Mouse (Mus musculus) MEL (cell line): ENCODE data around the gene Stab2. TPM values are rescaled to one million over a fixed set of nuclear protein-coding genes. Genes with fewer than 3 reads are reported as not detected.

Experiments used
- DNase-seq: peaks from one replicate; pipeline ENCODE4 v3.0.0; 2011; ENCODE audit warnings: low read depth, low spot score
- H3K27ac ChIP-seq: 2 replicates; pipeline ENCODE4 v1.5.1; 2012; ENCODE audit warnings: low read depth, mild to moderate bottlenecking, control low read depth, low read length, moderate library complexity; ENCODE audit not compliant: control insufficient read depth
- H3K27me3 ChIP-seq, 2 experiments: fragments of 150-350 bp in 1 of 2; sonication (generic) in 1 of 2; 2 replicates each; pipeline ENCODE4 v1.6.1; 2012; ENCODE audit warnings: low read length in 2 of 2, mild to moderate bottlenecking in 2 of 2, improper control_type of control experiment in 1 of 2, moderate library complexity in 1 of 2; ENCODE audit not compliant: insufficient read depth in 2 of 2, control insufficient read depth in 1 of 2
- H3K36me3 ChIP-seq, 2 experiments: 2 replicates each; pipeline ENCODE4 v1.6.1; 2012 to 2014; ENCODE audit warnings: low read length in 2 of 2, improper control_type of control experiment in 1 of 2, inconsistent platforms in 1 of 2, mild to moderate bottlenecking in 1 of 2; ENCODE audit not compliant: insufficient read depth in 2 of 2, control insufficient read depth in 1 of 2
- H3K4me1 ChIP-seq, 2 experiments: fragments of 150-350 bp in 1 of 2; sonication (generic) in 1 of 2; 2 replicates each; pipeline ENCODE4 v1.6.1; 2012; ENCODE audit warnings: low read length in 2 of 2, improper control_type of control experiment in 1 of 2, mild to moderate bottlenecking in 1 of 2; ENCODE audit not compliant: insufficient read depth in 2 of 2, control insufficient read depth in 1 of 2
- H3K4me3 ChIP-seq, 2 experiments: fragments of 150-350 bp in 1 of 2; sonication (generic) in 1 of 2; 2 replicates each; pipeline ENCODE4 v1.5.1; 2012; ENCODE audit warnings: low read depth in 2 of 2, low read length in 2 of 2, mild to moderate bottlenecking in 2 of 2, moderate library complexity in 2 of 2, control low read depth in 1 of 2, improper control_type of control experiment in 1 of 2; ENCODE audit not compliant: control insufficient read depth in 1 of 2, insufficient read depth in 1 of 2
- H3K79me2 ChIP-seq: 2 replicates; pipeline ENCODE4 v1.6.1; 2012; ENCODE audit warnings: mild to moderate bottlenecking, low read length, moderate library complexity; ENCODE audit not compliant: control insufficient read depth, poor library complexity, insufficient read depth
- H3K9ac ChIP-seq: 2 replicates; pipeline ENCODE4 v1.6.1; 2012; ENCODE audit warnings: low read depth, mild to moderate bottlenecking, control low read depth, low read length, moderate library complexity; ENCODE audit not compliant: control insufficient read depth, poor library complexity, severe bottlenecking
- H3K9me3 ChIP-seq: fragments of 150-350 bp; sonication (generic); replicated peaks from 2 replicates; pipeline ENCODE4 v1.6.1; 2012; ENCODE audit warnings: mild to moderate bottlenecking, low read length, improper control_type of control experiment, moderate library complexity; ENCODE audit not compliant: insufficient read depth
- BHLHE40 ChIP-seq: IDR thresholded peaks from 2 replicates; pipeline ENCODE4 v1.6.1; 2012; ENCODE audit warnings: low read depth, mild to moderate bottlenecking, inconsistent platforms, low read length, improper control_type of control experiment, borderline replicate concordance
- CHD2 ChIP-seq: IDR thresholded peaks from 2 replicates; pipeline ENCODE4 v1.6.1; 2011; ENCODE audit warnings: low read length, improper control_type of control experiment
- CTCF ChIP-seq, 3 experiments: IDR thresholded peaks in 2 of 3; conservative IDR thresholded peaks in 1 of 3; 2 replicates each; pipeline ENCODE4 v1.5.1; 2011 to 2012; ENCODE audit warnings: low read length in 3 of 3, low read depth in 2 of 3, mild to moderate bottlenecking in 2 of 3, improper control_type of control experiment in 1 of 3, inconsistent platforms in 1 of 3, mixed read lengths in 1 of 3, moderate library complexity in 1 of 3; ENCODE audit not compliant: control insufficient read depth in 1 of 3, insufficient read depth in 1 of 3, poor library complexity in 1 of 3, severe bottlenecking in 1 of 3
- ELF1 ChIP-seq: IDR thresholded peaks from 2 replicates; pipeline ENCODE4 v1.6.1; 2014; ENCODE audit warnings: low read depth, mild to moderate bottlenecking, inconsistent platforms, low read length, improper control_type of control experiment, moderate library complexity
- EP300 ChIP-seq, 2 experiments: IDR thresholded peaks; 2 replicates each; pipeline ENCODE4 v1.6.1; 2011; ENCODE audit warnings: improper control_type of control experiment in 2 of 2, low read length in 2 of 2, low read depth in 1 of 2, mild to moderate bottlenecking in 1 of 2
- ETS1 ChIP-seq: IDR thresholded peaks from 2 replicates; pipeline ENCODE4 v1.6.1; 2012; ENCODE audit warnings: low read depth, mild to moderate bottlenecking, inconsistent platforms, low read length, improper control_type of control experiment, moderate library complexity
- GABPA ChIP-seq: IDR thresholded peaks from 2 replicates; pipeline ENCODE4 v1.6.1; 2012; ENCODE audit warnings: low read depth, mild to moderate bottlenecking, inconsistent platforms, low read length, improper control_type of control experiment, moderate library complexity
- HCFC1 ChIP-seq: IDR thresholded peaks from 2 replicates; pipeline ENCODE4 v1.6.1; 2012; ENCODE audit warnings: low read depth, mild to moderate bottlenecking, inconsistent platforms, low read length, improper control_type of control experiment, moderate library complexity
- MAX ChIP-seq: IDR thresholded peaks from 2 replicates; pipeline ENCODE4 v1.6.1; 2011; ENCODE audit warnings: low read length, improper control_type of control experiment
- MAZ ChIP-seq: IDR thresholded peaks from 2 replicates; pipeline ENCODE4 v1.6.1; 2012; ENCODE audit warnings: low read depth, mild to moderate bottlenecking, inconsistent platforms, low read length, improper control_type of control experiment
- MXI1 ChIP-seq: IDR thresholded peaks from 2 replicates; pipeline ENCODE4 v1.6.1; 2011; ENCODE audit warnings: mild to moderate bottlenecking, low read depth, low read length, improper control_type of control experiment
- NELFE ChIP-seq: IDR thresholded peaks from 2 replicates; pipeline ENCODE4 v1.6.1; 2011; ENCODE audit warnings: low read depth, low read length, improper control_type of control experiment
- RAD21 ChIP-seq: IDR thresholded peaks from 2 replicates; pipeline ENCODE4 v1.6.1; 2011; ENCODE audit warnings: mild to moderate bottlenecking, low read depth, low read length, improper control_type of control experiment
- SMC3 ChIP-seq: IDR thresholded peaks from 2 replicates; pipeline ENCODE4 v1.6.1; 2011; ENCODE audit warnings: low read depth, low read length, improper control_type of control experiment
- TAL1 ChIP-seq: IDR thresholded peaks from 2 replicates; pipeline ENCODE4 v1.6.1; 2012; ENCODE audit warnings: mild to moderate bottlenecking, inconsistent platforms, low read length, moderate library complexity, mixed read lengths
- UBTF ChIP-seq: IDR thresholded peaks from 2 replicates; pipeline ENCODE4 v1.6.1; 2012; ENCODE audit warnings: low read depth, mild to moderate bottlenecking, inconsistent platforms, low read length, improper control_type of control experiment, moderate library complexity, borderline replicate concordance; ENCODE audit not compliant: insufficient read depth
- USF1 ChIP-seq: IDR thresholded peaks from 2 replicates; pipeline ENCODE4 v1.6.1; 2014; ENCODE audit warnings: low read depth, mild to moderate bottlenecking, inconsistent platforms, low read length, improper control_type of control experiment, moderate library complexity
- ZC3H11A ChIP-seq: IDR thresholded peaks from 2 replicates; pipeline ENCODE4 v1.6.1; 2012; ENCODE audit warnings: low read depth, mild to moderate bottlenecking, inconsistent platforms, low read length, improper control_type of control experiment
- ZMIZ1 ChIP-seq: IDR thresholded peaks from 2 replicates; pipeline ENCODE4 v1.6.1; 2012; ENCODE audit warnings: low read depth, mild to moderate bottlenecking, inconsistent platforms, low read length, improper control_type of control experiment, moderate library complexity
- polyA plus RNA-seq, 2 experiments: library from polyadenylated mRNA; stranded (reverse) in 1 of 2; unstranded in 1 of 2; fragments of >175 nt in 1 of 2; fragments of >200 nt in 1 of 2; gene quantifications; 2 replicates each; pipeline versions ENCODE4 v1.2.1 to v1.2.4; 2012; ENCODE audit warnings: low replicate concordance in 2 of 2, low read depth in 1 of 2; ENCODE audit not compliant: insufficient read length in 2 of 2, insufficient read depth in 1 of 2, missing spikeins in 1 of 2
- total RNA-seq: library from RNA; depleted of rRNA; stranded (reverse); fragments of 300-350 nt; gene quantifications from 2 replicates; pipeline ENCODE4 v1.2.3, GENCODE M21; 2012

The Stab2 gene
- total and polyA plus RNA-seq, 3 experiments = 0.73 to 5.1 TPM; not detected in 1

DNA sequence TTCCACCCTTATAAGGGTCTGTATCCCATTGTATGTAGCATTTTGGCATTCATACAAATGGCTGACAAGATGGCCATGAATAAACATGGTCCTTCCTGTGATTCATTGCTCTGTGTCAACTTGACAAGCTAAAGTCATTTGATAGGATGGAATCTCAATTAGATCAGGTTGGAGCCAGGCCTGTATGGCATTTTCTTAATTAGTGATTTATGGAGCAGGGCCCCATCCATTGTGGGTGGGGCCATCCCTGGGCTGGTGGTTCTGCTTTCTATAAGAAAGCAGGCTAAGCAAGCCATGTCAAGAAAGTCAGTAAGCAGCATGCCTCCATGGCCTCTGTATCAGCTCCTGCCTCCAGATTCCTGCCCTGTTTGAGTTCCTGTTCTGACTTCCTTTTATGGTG is 92.2 kb downstream of the Stab2 start:
- no peaks in the 10 kb centered on the region for H3K9me3 ChIP-seq
- no peaks in the 10 kb centered on the region; a peak in 1 of 4 replicates for H3K4me1 ChIP-seq
- no peaks in the 10 kb centered on the region for H3K36me3 ChIP-seq
- H3K79me2 ChIP-seq = no peaks in the 10 kb centered on the region
- H3K4me3 ChIP-seq = no peak overlapping the region
- no peaks in the 10 kb centered on the region; a peak in 1 of 4 replicates for H3K27me3 ChIP-seq
- DNase-seq = no peak
- H3K27ac ChIP-seq = no peak overlapping the region
- no peak overlapping the region for H3K9ac ChIP-seq
- TF ChIP-seq TAL1 (no peak), BHLHE40 (no peak), MAZ (no peak)

DNA sequence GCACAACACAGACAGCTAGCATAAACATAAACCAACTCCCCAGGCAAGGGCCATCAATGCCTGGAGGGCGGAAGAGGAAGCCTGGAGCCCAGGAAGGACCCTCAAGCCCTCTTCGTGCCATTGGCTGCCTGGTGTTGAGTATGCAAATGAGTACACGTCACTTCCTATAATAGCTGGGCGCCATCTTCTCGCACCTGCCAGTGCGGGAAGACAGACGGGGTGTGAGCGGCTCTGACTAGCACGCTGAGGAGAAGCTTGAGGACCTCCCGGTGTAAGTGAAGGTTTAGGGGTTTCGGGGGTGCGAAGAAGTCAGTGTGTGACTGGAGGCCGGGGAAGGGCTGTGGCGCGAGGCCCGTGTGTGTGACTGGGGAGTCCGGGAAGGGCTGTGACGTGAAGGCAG is 99.3 kb downstream of the Stab2 start:
- no peak for DNase-seq
- no peak overlapping the region for H3K4me3 ChIP-seq
- TF ChIP-seq GABPA (no peak), RAD21 (no peak), ELF1 (no peak), UBTF (no peak), MAX (no peak), USF1 (no peak), HCFC1 (no peak), NELFE (no peak), CHD2 (no peak), MXI1 (no peak), ZC3H11A (no peak), SMC3 (no peak), CTCF (IDR thresholded peaks at IDR 0.05 in 2 of 3, conservative IDR thresholded peaks at IDR 0.05 in 1 of 3; ENCODE audit: control insufficient read depth in 1 of 3, insufficient read depth in 1 of 3, low read depth in 2 of 3, low read length in 3 of 3, poor library complexity in 1 of 3, severe bottlenecking in 1 of 3) (no peak), ZMIZ1 (no peak), EP300 (IDR thresholded peaks at IDR 0.05; ENCODE audit: low read depth in 1 of 2, low read length in 2 of 2) (no peak), ETS1 (no peak)
- no peaks in the 10 kb centered on the region for H3K9me3 ChIP-seq
- no peak overlapping the region for H3K27ac ChIP-seq
- no peaks in the 10 kb centered on the region for H3K36me3 ChIP-seq
- no peaks in the 10 kb centered on the region for H3K4me1 ChIP-seq
- H3K79me2 ChIP-seq = no peaks in the 10 kb centered on the region
- H3K9ac ChIP-seq = no peak overlapping the region
- no peaks in the 10 kb centered on the region for H3K27me3 ChIP-seq
